Mouse (Mus musculus): Measurements from ENCODE around the gene Dnah6. TPM values are rescaled to one million over a fixed set of nuclear protein-coding genes. Genes with fewer than 3 reads are reported as not detected.

Dnah6 gene
- polyA plus RNA-seq, 1 experiment from 2014 or later, result 0.32 TPM

- 39% methylated on average over 3 of the region's 3 CpGs for WGBS
- Histone ChIP-seq H3K36me3 (no peaks in the 10 kb centered on the region), H3K27me3 (no peaks in the 10 kb centered on the region), H3K4me1 (replicated peaks) (no peaks in the 10 kb centered on the region), H3K9me3 (no peaks in the 10 kb centered on the region), H3K27ac (replicated peaks) (no peak overlapping the region), H3K4me3 (no peak overlapping the region), H3K4me2 (no peak overlapping the region), H3K9ac (no peak overlapping the region)
- ATAC-seq (ENCODE audit: low FRiP score, low read depth), result no peak
Measured at GRCm38 (mm10) chr6:73182410-73182809, 39.0 kb downstream of the Dnah6 start.

- no peak for ATAC-seq (ENCODE audit: low FRiP score, low read depth)
- H3K27ac ChIP-seq (replicated peaks), result no peak overlapping the region
- no peaks in the 10 kb centered on the region for H3K4me1 ChIP-seq (replicated peaks)
- WGBS, result 78% methylated on average over 4 of the region's 4 CpGs
- no peak overlapping the region for H3K4me3 ChIP-seq
- no peaks in the 10 kb centered on the region for H3K36me3 ChIP-seq
- no peaks in the 10 kb centered on the region for H3K9me3 ChIP-seq
- H3K9ac ChIP-seq, result no peak overlapping the region
- no peaks in the 10 kb centered on the region for H3K27me3 ChIP-seq
- H3K4me2 ChIP-seq, result no peak overlapping the region
Measured at GRCm38 (mm10) chr6:73182006-73182405, 39.4 kb downstream of the Dnah6 start.

GRCm38 (mm10) chr6:73175156-73175555 is 46.3 kb downstream of the Dnah6 start:
- H3K4me1 ChIP-seq (replicated peaks), result no peaks in the 10 kb centered on the region
- no peak for ATAC-seq (ENCODE audit: low FRiP score, low read depth)
- no peaks in the 10 kb centered on the region for H3K36me3 ChIP-seq
- H3K9me3 ChIP-seq, result no peaks in the 10 kb centered on the region
- no peak overlapping the region for H3K4me2 ChIP-seq
- H3K4me3 ChIP-seq, result no peak overlapping the region
- H3K9ac ChIP-seq, result no peak overlapping the region
- no peak overlapping the region for H3K27ac ChIP-seq (replicated peaks)
- WGBS, result 78% methylated on average over 3 of the region's 3 CpGs
- H3K27me3 ChIP-seq, result no peaks in the 10 kb centered on the region

GRCm38 (mm10) chr6:73167230-73167629 is 54.2 kb downstream of the Dnah6 start:
- H3K9ac ChIP-seq, result no peak overlapping the region
- WGBS, result 80% methylated on average over 3 of the region's 3 CpGs
- H3K4me3 ChIP-seq, result no peak overlapping the region
- no peak for ATAC-seq (ENCODE audit: low FRiP score, low read depth)
- no peaks in the 10 kb centered on the region for H3K4me1 ChIP-seq (replicated peaks)
- no peak overlapping the region for H3K27ac ChIP-seq (replicated peaks)
- no peaks in the 10 kb centered on the region for H3K27me3 ChIP-seq
- no peaks in the 10 kb centered on the region for H3K9me3 ChIP-seq
- no peak overlapping the region for H3K4me2 ChIP-seq
- no peaks in the 10 kb centered on the region for H3K36me3 ChIP-seq

- 82% methylated on average over 1 of the region's 1 CpGs for WGBS
- no peak overlapping the region for H3K4me3 ChIP-seq
- H3K4me1 ChIP-seq (replicated peaks), result no peaks in the 10 kb centered on the region
- no peak overlapping the region for H3K9ac ChIP-seq
- no peak overlapping the region for H3K27ac ChIP-seq (replicated peaks)
- no peak overlapping the region for H3K4me2 ChIP-seq
- H3K36me3 ChIP-seq, result no peaks in the 10 kb centered on the region
- H3K9me3 ChIP-seq, result no peaks in the 10 kb centered on the region
- no peaks in the 10 kb centered on the region for H3K27me3 ChIP-seq
- no peak for ATAC-seq (ENCODE audit: low FRiP score, low read depth)
Measured at GRCm38 (mm10) chr6:73162958-73163357, 58.5 kb downstream of the Dnah6 start.

- Histone ChIP-seq H3K9me3 (no peaks in the 10 kb centered on the region), H3K27me3 (no peaks in the 10 kb centered on the region), H3K4me3 (no peak overlapping the region), H3K4me1 (replicated peaks) (no peaks in the 10 kb centered on the region), H3K4me2 (no peak overlapping the region), H3K36me3 (no peaks in the 10 kb centered on the region), H3K9ac (no peak overlapping the region), H3K27ac (replicated peaks) (no peak overlapping the region)
- ATAC-seq (ENCODE audit: low FRiP score, low read depth), result no peak
- WGBS, result 84% methylated on average over 4 of the region's 4 CpGs
Measured at GRCm38 (mm10) chr6:73161338-73161737, 60.1 kb downstream of the Dnah6 start.

- 86% methylated on average over 2 of the region's 2 CpGs for WGBS
- no peak overlapping the region for H3K9ac ChIP-seq
Measured at GRCm38 (mm10) chr6:73155455-73155854, 66.0 kb downstream of the Dnah6 start.

GRCm38 (mm10) chr6:73153675-73154074 is 67.8 kb downstream of the Dnah6 start:
- Histone ChIP-seq H3K27me3 (no peaks in the 10 kb centered on the region), H3K9ac (no peak overlapping the region), H3K36me3 (no peaks in the 10 kb centered on the region), H3K27ac (replicated peaks) (no peak overlapping the region), H3K4me2 (no peak overlapping the region), H3K4me1 (replicated peaks) (no peaks in the 10 kb centered on the region), H3K4me3 (no peak overlapping the region), H3K9me3 (no peaks in the 10 kb centered on the region)
- peak; percentile 87; the same call in 1 of the 2 replicates for ATAC-seq (ENCODE audit: low FRiP score, low read depth)
- WGBS, result 0% methylated on average over 1 of the region's 1 CpGs

More at GRCm38 (mm10) chr6:73155455-73155854, 66.0 kb downstream of the Dnah6 start:
- no peaks in the 10 kb centered on the region for H3K9me3 ChIP-seq
- no peaks in the 10 kb centered on the region for H3K36me3 ChIP-seq
- ATAC-seq (ENCODE audit: low FRiP score, low read depth), result no peak
- no peaks in the 10 kb centered on the region for H3K27me3 ChIP-seq
- no peaks in the 10 kb centered on the region for H3K4me1 ChIP-seq (replicated peaks)
- H3K4me3 ChIP-seq, result no peak overlapping the region
- H3K4me2 ChIP-seq, result no peak overlapping the region
- no peak overlapping the region for H3K27ac ChIP-seq (replicated peaks)

GRCm38 (mm10) chr6:73143403-73143802 is 78.0 kb downstream of the Dnah6 start:
- WGBS, result 95% methylated on average over 7 of the region's 7 CpGs
- no peak for ATAC-seq (ENCODE audit: low FRiP score, low read depth)
- H3K27ac ChIP-seq (replicated peaks), result no peak overlapping the region
- H3K9me3 ChIP-seq, result no peaks in the 10 kb centered on the region
- no peak overlapping the region for H3K9ac ChIP-seq
- no peaks in the 10 kb centered on the region for H3K4me1 ChIP-seq (replicated peaks)
- H3K4me2 ChIP-seq, result no peak overlapping the region
- no peaks in the 10 kb centered on the region for H3K27me3 ChIP-seq
- H3K36me3 ChIP-seq, result no peaks in the 10 kb centered on the region
- no peak overlapping the region for H3K4me3 ChIP-seq

- WGBS, result 89% methylated on average over 4 of the region's 4 CpGs
- H3K4me1 ChIP-seq (replicated peaks), result no peaks in the 10 kb centered on the region
- no peaks in the 10 kb centered on the region for H3K36me3 ChIP-seq
- no peaks in the 10 kb centered on the region for H3K27me3 ChIP-seq
- H3K27ac ChIP-seq (replicated peaks), result no peak overlapping the region
- H3K4me2 ChIP-seq, result no peak overlapping the region
- no peak for ATAC-seq (ENCODE audit: low FRiP score, low read depth)
- H3K9ac ChIP-seq, result no peak overlapping the region
- H3K9me3 ChIP-seq, result no peaks in the 10 kb centered on the region
- no peak overlapping the region for H3K4me3 ChIP-seq
Measured at GRCm38 (mm10) chr6:73142776-73143175, 78.7 kb downstream of the Dnah6 start.

GRCm38 (mm10) chr6:73140836-73141235 is 80.6 kb downstream of the Dnah6 start:
- no peaks in the 10 kb centered on the region for H3K36me3 ChIP-seq
- H3K27me3 ChIP-seq, result no peaks in the 10 kb centered on the region
- H3K4me3 ChIP-seq, result no peak overlapping the region
- 85% methylated on average over 3 of the region's 3 CpGs for WGBS
- no peak overlapping the region for H3K27ac ChIP-seq (replicated peaks)
- ATAC-seq (ENCODE audit: low FRiP score, low read depth), result no peak
- no peak overlapping the region for H3K4me2 ChIP-seq
- no peak overlapping the region for H3K9ac ChIP-seq
- H3K9me3 ChIP-seq, result no peaks in the 10 kb centered on the region
- H3K4me1 ChIP-seq (replicated peaks), result no peaks in the 10 kb centered on the region

GRCm38 (mm10) chr6:73132784-73133183 is 88.7 kb downstream of the Dnah6 start:
- Histone ChIP-seq H3K4me1 (replicated peaks) (no peaks in the 10 kb centered on the region), H3K36me3 (no peaks in the 10 kb centered on the region), H3K4me3 (no peak overlapping the region), H3K27me3 (no peaks in the 10 kb centered on the region), H3K27ac (replicated peaks) (no peak overlapping the region), H3K9me3 (no peaks in the 10 kb centered on the region), H3K9ac (no peak overlapping the region), H3K4me2 (no peak overlapping the region)
- no peak for ATAC-seq (ENCODE audit: low FRiP score, low read depth)
- 61% methylated on average over 5 of the region's 5 CpGs for WGBS

- H3K4me2 ChIP-seq, result no peak overlapping the region
- 87% methylated on average over 9 of the region's 9 CpGs for WGBS
- no peaks in the 10 kb centered on the region for H3K27me3 ChIP-seq
- ATAC-seq (ENCODE audit: low FRiP score, low read depth), result no peak
- no peak overlapping the region for H3K27ac ChIP-seq (replicated peaks)
- H3K9ac ChIP-seq, result no peak overlapping the region
- H3K36me3 ChIP-seq, result no peaks in the 10 kb centered on the region
- H3K4me1 ChIP-seq (replicated peaks), result no peaks in the 10 kb centered on the region
- H3K9me3 ChIP-seq, result no peaks in the 10 kb centered on the region
- H3K4me3 ChIP-seq, result no peak overlapping the region
Measured at GRCm38 (mm10) chr6:73127594-73127993, 93.9 kb downstream of the Dnah6 start.
